Mouse (Mus musculus) adrenal gland, adult 8-10 months (tissue): ENCODE data around the gene Ctdspl. TPM values are rescaled to one million over a fixed set of nuclear protein-coding genes. Genes with fewer than 3 reads are reported as not detected.

Source experiments
- DNase-seq: peaks from one replicate; pipeline ENCODE4 v3.0.0; 2022
- total RNA-seq, 4 experiments: library from RNA; stranded (reverse); gene quantifications; 2 replicates each; pipeline ENCODE4 v1.2.4; 2022

Ctdspl gene
- total RNA-seq, 4 experiments from 2014 or later: 22.0 to 35.1 (median 28.0) TPM

DNA sequence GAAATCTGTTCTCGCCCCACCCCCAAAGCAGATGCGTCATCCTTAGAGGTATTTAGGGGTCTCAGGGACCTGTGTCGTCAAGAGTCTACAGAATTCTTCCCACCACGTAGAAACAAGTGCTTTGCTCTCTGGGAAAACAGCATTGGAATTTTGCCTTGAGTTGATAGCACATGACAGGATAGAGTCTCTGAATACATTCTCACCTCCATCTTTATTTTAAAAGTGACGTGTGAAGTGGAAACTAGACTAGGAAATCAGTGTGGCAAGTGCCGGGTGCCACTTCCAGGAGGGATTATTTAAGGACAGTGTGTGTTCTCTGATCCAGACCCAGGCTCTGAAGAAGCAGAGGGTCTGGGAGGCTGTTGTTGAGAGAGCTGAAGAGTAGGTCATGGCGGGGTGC, 64.2 kb downstream of the Ctdspl start:
- no peak for DNase-seq

DNA sequence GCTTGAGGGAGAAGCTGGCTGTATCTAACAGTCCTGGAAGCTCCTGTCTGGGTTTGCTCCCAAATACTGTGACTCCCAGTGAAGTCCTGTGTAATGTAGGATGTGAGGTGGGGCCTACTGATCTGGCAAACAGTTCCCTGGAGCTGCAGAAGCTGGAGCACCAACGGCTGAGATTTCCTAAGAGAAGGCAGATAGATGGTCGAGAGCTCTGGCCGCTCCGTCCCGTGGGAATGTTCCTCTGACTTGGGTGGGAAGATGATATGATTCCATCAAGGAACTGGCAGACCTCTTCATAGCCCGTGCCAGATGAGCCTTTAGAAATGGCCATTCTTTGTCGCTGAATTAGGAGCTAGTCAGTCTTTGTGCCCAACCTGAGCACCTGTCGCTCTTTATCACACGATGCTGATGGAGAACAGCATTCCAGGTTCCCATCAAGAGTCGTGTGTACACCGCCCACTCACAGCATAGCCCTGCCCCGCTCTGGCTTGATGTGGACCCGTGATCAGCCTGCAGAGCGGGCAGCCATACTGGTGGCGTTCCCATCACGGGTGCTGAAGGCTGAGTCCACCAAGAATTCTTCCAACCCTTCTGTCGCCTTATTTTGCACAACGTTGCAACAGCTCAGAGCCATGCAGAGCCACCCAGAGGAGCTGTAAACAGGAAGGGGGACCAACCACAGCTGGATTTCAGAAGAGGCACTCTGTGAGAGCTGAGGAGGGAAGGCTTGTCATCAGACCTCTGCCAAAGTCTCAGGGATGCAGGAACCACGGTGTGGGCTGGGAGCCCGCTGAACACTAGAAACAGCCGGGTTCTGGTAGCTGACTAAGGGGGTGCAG, 65.7 kb downstream of the Ctdspl start:
- no peak for DNase-seq

DNA sequence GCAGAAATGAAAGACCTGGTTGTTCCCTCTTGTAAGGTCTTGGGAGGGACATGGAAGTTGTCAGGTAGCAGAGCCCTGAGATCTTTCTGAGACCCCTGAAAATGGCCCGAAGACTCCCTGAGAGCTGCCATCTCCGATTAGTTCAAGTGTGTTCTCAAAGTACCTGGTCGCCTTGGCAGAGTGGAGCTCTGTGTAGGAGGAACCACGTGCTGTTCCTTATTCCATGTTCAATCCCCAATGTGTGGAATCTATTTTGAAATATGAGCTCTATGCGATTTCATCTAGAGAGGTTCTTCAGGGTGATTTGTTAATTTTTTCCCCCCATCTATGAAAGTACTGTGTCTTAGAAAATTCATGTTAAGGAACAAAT, 66.3 kb downstream of the Ctdspl start:
- no peak for DNase-seq

DNA sequence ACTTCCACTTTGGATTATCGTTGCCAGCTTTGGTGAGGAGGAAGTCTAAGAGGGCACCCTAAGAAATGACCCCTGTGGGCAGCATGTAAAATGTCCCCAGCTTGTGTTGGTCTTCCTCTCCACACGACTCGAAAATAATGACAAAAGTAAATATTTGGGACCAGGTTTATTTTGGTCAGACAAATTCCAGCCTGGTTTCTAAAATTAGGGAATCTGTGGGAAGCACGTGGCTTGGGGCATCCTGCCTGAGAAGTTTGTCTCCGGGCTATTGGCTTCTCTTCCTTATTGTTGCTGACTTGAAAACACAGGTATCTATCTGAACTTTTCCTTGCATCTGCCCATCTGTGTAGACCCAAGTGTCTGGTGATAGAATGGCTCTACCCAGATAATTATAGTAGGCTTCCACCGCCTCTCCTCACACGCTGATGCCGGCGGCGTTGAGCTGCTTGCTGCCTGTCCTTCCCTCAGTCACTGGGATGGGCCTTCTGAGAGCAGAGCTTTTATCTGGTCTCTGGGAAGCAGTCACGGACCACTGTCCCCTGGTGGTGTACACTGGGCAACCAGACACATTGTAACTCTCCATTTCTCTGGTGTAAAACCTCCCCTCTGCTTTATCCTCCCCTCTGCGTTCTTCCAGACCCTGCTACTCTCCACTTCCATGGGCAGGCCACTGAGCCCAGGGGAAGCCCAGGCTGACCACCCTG, 68.4 kb downstream of the Ctdspl start:
- no peak for DNase-seq

DNA sequence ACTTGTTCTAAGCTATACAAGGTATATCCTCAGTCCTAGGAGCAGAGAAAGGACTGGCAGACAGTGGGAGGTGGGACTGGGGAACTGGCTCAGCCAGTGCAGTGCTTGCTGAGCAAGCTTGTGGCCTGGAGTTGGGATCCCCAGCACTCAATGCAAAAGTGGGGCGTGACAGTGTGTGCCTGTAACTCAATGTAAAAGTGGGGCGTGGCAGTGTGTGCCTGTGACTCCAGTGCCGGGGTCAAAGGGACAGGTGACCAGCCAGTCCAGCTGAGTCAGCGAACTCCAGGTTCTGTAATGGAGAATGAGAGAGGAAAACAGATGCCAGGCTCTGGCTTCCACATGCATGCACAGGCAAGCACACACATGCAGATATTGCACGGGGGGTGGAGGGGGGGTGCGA, 69.3 kb downstream of the Ctdspl start:
- DNase-seq: no peak

DNA sequence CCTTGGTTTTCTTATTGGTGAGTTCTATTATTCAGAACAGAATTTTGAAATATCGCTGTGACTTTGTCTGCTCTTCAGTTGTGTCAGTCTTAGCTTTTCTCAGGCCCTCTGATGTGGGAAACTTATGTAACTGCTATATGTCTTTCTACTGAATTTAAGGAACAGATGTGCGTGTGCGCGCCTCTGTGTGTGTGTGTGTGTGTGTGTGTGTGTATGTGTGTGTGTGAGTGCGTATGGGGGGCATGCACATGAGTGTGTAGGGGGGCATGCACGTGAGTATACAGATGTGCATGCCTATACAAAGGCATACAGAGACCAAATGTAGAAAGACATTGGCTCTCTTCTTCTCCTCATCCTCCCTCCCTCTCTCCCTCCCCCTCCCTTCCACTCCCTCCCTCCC, 71.0 kb downstream of the Ctdspl start:
- no peak for DNase-seq

DNA sequence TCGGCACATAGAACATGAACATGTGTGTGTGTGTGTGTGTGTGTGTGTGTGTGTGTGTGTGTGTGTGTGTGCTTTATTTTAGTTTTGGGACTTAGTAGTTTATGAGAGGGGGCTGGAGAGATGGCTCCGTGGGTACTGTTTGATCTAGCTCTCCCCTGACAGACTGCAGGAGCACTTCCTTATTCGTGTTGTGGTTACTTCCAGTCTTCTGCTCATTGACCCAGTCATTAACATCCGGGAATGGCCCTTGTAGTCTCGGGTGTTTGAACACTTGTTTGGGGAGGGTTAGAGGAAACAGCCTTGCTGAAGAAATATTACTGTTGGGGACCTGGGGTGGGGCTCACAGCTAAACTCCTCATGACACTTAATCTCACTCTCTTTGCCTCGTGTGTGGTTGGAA, 73.9 kb downstream of the Ctdspl start:
- DNase-seq: no peak

DNA sequence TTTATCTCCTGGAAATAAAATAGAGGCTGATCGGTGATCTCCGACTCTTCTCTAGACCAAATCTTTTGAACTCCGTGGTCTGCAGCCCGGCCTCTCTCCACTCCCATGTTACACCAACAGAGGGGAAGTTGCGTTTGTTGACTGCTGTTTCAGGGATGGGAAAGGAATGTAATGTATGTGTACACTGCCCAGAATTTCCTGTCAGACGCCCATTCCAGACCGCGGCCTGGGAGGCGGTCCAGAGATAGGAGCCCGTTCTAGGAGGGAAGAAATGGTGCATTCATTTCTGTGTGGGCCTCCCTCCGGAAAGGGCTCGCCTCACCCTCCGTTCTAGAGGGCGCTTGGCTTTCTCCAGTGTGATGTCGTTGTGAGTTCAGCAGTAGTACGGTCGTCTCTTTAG, 76.0 kb downstream of the Ctdspl start:
- no peak for DNase-seq

DNA sequence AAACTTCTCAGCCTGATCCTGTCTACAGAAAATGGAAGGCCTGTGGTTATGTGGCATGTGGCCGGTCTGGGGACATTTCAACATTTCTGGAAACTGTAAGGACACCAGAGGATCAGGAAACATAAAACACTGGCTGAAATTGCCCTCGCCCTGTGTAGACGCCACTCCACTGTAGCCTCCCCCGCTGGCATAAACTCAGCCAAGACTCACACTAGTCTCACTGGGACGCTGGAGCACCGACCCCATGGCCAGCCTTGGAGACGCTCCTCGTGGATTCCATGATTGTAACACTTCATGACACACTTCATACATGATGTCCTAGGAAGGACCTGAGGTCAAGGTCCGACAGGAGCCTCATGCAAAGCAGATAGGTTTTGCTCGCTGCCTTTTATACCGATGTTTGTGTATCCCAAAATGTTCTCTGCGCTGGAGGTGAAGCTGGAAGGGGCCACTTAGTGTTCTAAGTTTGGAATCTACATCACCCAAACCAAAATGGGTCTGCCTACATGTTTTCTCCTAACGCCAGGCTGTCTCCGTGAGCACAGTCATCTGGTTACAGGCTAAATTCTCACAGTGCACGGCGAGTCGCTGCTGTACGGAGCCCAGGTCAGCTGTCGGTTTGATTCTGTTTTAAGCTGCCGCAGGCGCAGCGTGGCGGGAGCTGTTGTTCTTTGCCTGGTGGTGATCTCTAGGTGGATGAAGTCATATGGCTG, 77.9 kb downstream of the Ctdspl start:
- DNase-seq: no peak

DNA sequence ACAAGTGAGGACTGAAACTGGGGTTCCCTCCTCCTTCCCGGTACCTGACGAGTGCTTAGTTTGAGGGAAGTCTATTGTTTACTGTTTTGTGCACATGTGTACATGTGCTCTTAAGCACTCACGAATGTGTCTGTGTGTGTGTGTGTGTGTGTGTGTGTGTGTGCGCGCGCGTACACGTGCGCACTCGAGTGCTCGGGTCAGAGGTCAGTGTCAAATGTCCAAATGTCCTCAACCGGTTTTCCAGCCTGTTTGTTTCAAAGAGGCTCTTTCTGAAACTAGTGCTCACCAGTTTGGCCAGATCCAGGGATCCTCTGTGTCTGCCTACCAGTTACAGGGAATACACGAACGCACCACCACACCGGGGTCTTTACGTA, 78.4 kb downstream of the Ctdspl start:
- no peak for DNase-seq

DNA sequence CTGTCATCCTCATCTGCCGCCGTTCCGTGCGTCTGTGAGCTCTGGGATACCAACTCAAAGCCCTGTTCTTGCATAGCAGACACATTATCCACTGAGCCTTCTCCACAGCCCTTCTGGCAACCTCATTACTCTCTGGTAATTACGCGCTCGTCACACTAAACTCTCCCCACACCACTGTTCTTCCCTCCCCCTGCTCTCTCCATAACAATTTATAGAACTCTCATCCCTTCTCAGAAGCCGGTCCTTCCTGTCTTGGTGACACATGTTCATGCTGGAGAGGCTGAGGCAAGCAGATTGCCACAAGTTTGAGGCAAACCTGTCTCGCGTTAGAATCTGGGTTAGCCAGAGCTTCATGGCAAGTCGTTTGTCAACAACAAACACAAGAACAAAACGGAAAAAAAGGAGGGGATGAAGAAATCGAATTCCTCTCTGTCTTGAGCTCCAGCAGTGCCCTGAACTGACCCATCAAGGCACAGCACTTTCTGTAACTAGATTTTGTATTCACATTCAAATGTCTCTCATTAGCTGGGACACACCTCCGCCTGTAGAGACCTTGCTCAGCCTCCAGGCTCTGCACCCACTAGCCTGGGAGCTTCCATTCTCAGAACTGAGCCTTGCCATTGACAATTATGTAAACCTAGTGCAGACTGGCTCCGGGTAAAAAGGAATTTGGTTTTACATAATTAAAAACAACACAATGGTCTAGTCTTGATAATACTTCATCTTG, 79.2 kb downstream of the Ctdspl start:
- DNase-seq: no peak

DNA sequence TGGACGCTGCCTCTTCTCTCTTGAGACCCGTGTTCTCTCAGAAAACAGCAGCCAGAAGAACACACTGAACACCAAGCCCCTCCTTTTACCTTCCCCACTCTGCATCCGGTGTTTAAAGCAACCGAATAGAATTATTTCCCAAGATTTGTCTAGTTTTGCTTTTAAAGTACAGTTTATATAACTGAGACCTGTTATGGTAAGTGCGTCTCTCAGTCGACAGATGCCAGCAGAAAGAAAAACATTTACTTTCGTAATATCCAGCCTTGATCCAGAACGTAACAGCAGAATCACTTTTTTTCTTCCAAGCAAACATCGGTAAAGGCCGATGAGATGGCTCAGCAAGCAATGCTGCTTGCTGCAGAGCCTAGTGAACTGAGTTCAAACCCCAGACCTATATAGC, 81.0 kb downstream of the Ctdspl start:
- no peak for DNase-seq

DNA sequence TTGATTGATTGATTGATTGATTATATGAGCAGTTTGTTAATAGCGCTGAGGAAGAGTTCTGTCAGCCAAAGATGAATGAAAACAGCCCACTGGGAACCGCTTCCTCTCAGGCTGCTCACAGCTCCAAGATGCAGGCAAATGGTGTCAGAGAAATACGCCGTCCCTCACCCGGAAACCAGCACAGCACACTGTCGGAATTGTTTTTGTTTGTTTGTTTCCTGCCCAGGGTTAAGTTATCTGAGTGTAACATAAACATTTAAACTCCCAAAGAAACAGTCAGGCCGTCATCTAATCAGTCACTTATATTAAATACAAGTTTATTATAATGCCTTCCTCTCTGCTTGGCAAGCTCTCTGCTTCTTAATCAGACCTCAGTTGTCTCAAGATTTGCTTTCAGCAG, 82.6 kb downstream of the Ctdspl start:
- no peak for DNase-seq

DNA sequence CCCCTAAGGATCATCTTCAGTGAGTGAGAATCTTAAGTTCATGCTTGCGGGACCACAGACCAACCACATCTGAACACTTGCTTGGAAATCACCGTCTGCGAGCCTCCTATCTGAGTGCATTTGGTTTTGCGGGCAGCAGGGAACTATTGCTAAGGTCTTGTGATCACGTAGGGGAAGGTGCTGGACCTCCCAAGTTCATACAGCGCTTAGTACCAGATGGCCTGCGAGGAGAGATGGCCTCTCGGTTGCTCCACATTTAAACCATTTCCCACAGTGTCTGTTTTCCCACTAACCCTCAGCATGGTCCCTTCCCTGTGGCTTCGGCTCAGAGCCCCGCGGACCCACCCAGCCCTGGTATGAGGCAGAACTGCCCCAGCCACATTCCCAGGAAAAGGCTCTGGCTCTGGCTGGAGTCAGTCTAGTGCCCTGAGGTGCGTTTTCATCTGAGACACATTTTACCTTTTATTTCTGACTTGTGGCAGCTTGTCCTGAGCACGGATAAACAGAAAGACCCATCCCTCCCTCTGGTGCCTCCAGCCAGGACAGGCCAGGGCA, 84.0 kb downstream of the Ctdspl start:
- no peak for DNase-seq

DNA sequence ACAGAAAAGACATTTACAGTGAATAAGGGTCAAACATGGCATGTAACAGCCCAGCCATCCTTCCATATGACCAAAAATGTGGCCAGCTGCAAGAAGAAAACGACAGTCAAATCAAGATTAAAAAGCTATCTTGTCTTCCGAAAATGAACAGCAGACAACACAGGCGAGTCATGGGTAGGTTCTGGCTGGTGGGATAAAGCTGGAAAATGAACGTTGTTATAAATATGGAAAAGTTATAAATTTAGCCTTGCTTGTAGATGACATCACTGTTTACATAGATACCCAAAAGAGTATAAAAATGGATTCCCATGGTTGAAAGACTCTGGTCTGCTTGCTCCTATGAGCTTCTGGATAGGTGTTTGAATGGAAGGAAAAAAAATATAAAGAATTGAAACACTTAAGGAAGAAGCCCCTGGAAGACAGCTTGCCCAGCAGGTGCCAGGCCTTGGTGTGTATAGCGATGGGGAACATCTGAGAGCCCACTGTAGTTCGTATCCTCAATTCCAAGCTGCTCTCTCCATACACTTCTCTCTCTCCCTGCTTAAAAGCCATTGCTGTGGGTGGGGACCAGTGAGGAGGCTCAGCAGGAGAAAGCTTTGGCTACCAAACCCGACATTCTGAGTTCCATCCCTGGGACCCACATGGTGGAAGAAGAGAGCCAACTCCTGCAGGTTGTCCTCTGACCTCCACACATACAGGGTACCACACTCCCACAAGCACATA, 90.7 kb downstream of the Ctdspl start:
- DNase-seq: no peak

DNA sequence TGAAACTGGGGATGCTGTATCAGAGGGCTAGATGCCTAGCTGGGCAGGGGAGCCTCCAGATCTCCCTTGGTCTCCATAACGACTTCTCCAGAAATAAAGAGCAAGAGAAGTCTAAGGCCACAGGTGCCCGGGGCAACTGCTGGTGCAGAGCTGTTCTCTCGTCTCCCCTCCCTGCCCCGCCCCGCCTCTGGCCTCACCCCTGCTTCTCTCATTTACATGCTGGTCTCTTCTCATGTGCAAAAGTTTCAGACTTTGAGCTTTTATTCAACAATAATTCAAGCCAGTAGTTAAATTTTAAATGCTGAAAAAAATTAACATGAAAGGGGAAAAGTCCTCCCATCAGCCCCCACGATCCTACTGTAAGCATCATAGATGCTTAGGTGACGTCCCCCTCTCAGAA, 95.5 kb downstream of the Ctdspl start:
- DNase-seq: no peak

DNA sequence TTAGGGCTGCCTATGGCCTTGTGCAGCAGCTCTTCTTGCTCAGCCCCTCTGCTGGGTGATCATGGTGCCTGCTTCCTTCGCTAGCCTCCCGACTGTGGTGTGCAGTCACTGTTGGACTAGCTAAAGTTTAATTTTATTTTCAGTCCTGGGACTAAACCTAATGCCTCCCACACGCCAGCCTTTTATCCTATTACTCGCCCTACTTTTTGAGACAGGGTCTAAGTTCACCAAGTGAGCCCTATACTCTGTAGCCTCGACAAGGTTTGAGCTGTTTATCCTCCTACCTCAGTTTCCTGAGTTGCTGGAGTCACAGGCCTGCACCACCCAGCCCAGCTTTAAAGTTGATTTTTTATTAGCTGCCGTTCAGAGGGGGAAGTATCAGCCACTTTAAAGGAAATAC, 99.0 kb downstream of the Ctdspl start:
- DNase-seq: no peak

DNA sequence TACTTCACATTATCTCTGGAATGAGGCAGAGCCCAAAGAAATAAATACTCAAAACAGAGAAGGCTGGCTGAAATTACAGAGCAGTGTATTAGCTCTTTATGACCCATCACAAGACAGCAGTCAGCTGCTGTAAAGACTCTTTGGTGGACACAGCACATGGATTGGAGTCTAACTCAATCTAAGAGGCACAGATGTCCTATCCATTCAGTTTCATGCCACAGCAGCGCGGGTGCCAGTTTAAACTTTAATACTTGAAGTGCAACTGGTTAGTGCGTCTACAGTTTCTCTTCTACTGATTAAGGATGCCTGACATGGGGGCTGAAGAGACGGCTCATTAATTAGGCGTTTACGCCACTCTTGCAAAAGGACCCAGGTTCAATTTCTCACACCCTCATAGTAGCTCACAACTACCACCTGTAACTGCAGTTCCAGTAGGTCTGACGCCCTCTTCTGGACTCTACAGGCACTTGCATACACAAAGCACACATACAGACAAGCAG, 99.6 kb downstream of the Ctdspl start:
- no peak for DNase-seq

DNA sequence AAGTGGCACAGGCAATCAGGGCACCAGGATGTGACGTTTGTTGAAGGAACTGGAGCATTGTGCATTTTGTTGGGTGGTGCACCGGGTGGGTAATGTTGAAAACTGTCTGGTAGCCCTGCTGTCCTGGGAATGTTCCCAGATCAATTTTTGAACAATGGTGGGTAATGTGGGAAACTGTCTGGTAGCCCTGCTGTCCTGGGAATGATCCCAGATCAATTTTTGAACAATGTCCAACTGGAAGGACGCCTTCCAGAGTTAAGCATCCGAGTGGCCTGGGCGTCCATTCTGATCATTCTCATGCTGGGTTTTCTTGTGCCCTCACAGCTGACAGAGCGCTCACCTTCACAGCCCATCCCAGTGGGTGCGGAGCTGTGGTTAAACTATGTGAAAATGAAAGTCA, 101.1 kb downstream of the Ctdspl start:
- DNase-seq: no peak

DNA sequence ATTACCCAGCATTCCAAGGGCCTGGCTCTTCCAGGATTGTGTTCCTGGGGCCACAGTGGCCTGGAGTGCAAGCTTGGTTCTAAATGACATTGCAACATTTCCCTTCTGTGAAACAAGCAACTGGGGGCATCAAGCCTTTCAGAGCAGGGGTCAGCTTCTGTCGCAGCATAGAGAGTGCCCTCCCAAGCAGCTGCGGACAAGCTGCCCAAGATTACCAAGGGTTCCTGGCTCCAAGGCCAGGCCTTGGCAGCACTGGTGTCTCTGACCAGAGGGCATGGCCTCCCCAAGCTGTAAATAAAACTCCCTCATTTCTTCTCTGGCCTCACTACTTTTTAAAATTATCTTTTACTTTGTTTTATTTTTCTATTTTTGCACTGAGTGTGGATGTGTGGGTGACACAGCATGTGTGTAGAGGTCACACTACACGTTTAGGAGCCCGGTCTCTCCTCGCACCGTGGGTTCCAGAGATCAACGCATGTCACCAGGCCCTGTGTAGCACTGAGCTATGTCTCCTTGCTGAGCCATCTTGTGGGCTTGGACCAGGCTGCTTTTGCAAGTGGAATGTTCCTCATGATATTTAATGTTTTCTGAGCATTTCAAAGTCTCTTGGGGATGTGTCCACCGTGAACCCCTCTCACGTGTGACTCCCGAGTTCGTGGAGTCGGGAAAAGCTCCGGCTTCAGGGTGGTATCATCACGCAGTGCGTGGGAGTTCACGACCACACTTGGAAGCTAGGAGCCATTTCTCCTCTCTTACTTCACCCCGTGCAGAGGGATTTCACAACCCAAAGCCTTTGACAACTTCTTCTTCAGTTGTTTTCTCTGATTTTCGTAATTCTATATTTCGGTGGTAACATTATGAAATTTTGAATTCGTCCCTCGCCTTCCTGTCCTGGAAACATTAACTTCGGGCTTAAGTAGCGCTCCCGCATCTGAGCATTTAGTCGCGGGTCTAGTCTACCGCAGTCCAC, 102.3 kb downstream of the Ctdspl start:
- no peak for DNase-seq

DNA sequence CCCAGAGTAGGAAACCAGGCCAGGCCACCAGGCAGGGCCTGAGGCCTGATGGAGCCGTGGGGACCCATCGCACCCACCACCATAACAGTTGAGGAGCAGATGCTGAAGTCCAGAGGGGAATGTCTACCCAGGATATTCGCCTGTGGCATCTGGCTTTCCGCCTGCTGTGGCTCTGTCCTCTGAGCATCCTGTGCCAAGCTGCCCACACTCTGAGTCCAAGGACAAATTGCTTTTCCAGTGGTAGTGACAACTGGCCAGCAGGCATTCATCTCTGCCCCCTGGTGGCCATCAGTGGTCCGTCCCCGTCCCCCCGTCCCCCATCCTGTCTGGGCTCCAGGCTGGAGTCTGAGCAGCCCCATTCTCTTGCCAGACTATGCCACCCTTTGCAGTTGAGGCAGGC, 103.3 kb downstream of the Ctdspl start:
- DNase-seq: peak; percentile 68
